Mouse (Mus musculus) cerebellum, postnatal 36 days (tissue): Measurements from ENCODE around the gene Zmynd10.

Source experiments
- DNase-seq, 2 experiments: peaks; one replicate each; pipeline ENCODE4 v3.0.0; 2021 to 2022; ENCODE audit warnings: mixed read lengths in 2 of 2

The Zmynd10 gene

GRCm38 (mm10) chr9:107580501-107581317, 33.6 kb downstream of the Zmynd10 start, which contains the start of gene Hyal3:
Gene Hyal3 (plus strand): TSS chr9:107580818.
- DNase-seq = peak; percentile 85

GRCm38 (mm10) chr9:107581584-107581983, 34.5 kb downstream of the Zmynd10 start:
- DNase-seq = no peak

- no peak for DNase-seq
These were observed 35.5 kb downstream of the Zmynd10 start for GRCm38 (mm10) chr9:107582509-107583062.

GRCm38 (mm10) chr9:107583174-107583573, 36.1 kb downstream of the Zmynd10 start:
- DNase-seq = no peak

- DNase-seq = no peak
These were observed 39.4 kb downstream of the Zmynd10 start for GRCm38 (mm10) chr9:107586504-107586903.

GRCm38 (mm10) chr9:107586974-107587832, 40.1 kb downstream of the Zmynd10 start, which contains the start of gene Ifrd2:
Gene Ifrd2 (plus strand): TSS chr9:107587642.
- peak; percentile 96 for DNase-seq

GRCm38 (mm10) chr9:107587833-107588639, 40.9 kb downstream of the Zmynd10 start:
- no peak for DNase-seq

GRCm38 (mm10) chr9:107590058-107590772, 43.1 kb downstream of the Zmynd10 start:
- no peak for DNase-seq

- DNase-seq = no peak
These were observed 43.6 kb downstream of the Zmynd10 start for GRCm38 (mm10) chr9:107590773-107591060.

GRCm38 (mm10) chr9:107593101-107593976, 46.2 kb downstream of the Zmynd10 start:
- peak; percentile 86 to 88 for DNase-seq

- no peak for DNase-seq
These were observed 47.4 kb downstream of the Zmynd10 start for GRCm38 (mm10) chr9:107594281-107595062.

GRCm38 (mm10) chr9:107596619-107597569, 49.8 kb downstream of the Zmynd10 start:
- DNase-seq = no peak

GRCm38 (mm10) chr9:107598385-107598784, 51.3 kb downstream of the Zmynd10 start:
- DNase-seq = no peak

- DNase-seq = no peak
These were observed 52.3 kb downstream of the Zmynd10 start for GRCm38 (mm10) chr9:107599433-107599832.

GRCm38 (mm10) chr9:107599842-107600241, 52.7 kb downstream of the Zmynd10 start:
- peak; percentile 55 to 67 for DNase-seq

- DNase-seq = no peak
These were observed 53.6 kb downstream of the Zmynd10 start for GRCm38 (mm10) chr9:107600745-107601144.
